Mouse (Mus musculus) neural tube, embryonic 11.5 days (tissue): ENCODE data around the gene Synpo2l. TPM values are rescaled to one million over a fixed set of nuclear protein-coding genes. Genes with fewer than 3 reads are reported as not detected.
"Not testable (repeated sequence)": the region's sequence is repeated elsewhere in the genome, so short reads cannot be mapped to it uniquely, and the experiment has no call there.

Experiments
- ATAC-seq: fragments of 200-750 bp; cut with Nextera tagmentation; 2 replicates; pipeline ENCODE4 v1.8.0; 2017; ENCODE audit warnings: moderate number of reproducible peaks, mild to moderate bottlenecking, moderate TSS enrichment, moderate library complexity; ENCODE audit not compliant: insufficient read depth, low FRiP score, low TSS enrichment
- DNase-seq: peaks from one replicate; pipeline ENCODE4 v3.0.0-alpha.2; 2015; ENCODE audit warnings: low spot score
- H3K27ac ChIP-seq: fragments of 300-500 bp; sonication (generic); 2 replicates; pipeline ENCODE4 v1.5.1; 2014; ENCODE audit warnings: low read depth, mild to moderate bottlenecking, low read length
- H3K27me3 ChIP-seq: fragments of 300-500 bp; sonication (generic); 2 replicates; pipeline ENCODE4 v1.6.1; 2014; ENCODE audit warnings: mild to moderate bottlenecking, low read length, mixed read lengths; ENCODE audit not compliant: control insufficient read depth, insufficient read depth
- H3K36me3 ChIP-seq: fragments of 300-500 bp; sonication (generic); 2 replicates; pipeline ENCODE4 v1.6.1; 2014; ENCODE audit warnings: mild to moderate bottlenecking, low read length, moderate library complexity, mixed read lengths; ENCODE audit not compliant: control insufficient read depth, insufficient read depth
- H3K4me1 ChIP-seq: fragments of 300-500 bp; sonication (generic); 2 replicates; pipeline ENCODE4 v1.6.1; 2014; ENCODE audit warnings: low read length, mixed read lengths; ENCODE audit not compliant: control insufficient read depth, insufficient read depth
- H3K4me2 ChIP-seq: fragments of 300-500 bp; sonication (generic); 2 replicates; pipeline ENCODE4 v1.6.1; 2014; ENCODE audit warnings: low read depth, mild to moderate bottlenecking, moderate library complexity
- H3K4me3 ChIP-seq: fragments of 300-500 bp; sonication (generic); 2 replicates; pipeline ENCODE4 v1.5.1; 2014; ENCODE audit warnings: low read depth, low read length
- H3K9ac ChIP-seq: fragments of 300-500 bp; sonication (generic); 2 replicates; pipeline ENCODE4 v1.6.1; 2014; ENCODE audit warnings: mild to moderate bottlenecking, low read length
- H3K9me3 ChIP-seq: fragments of 300-500 bp; sonication (generic); 2 replicates; pipeline ENCODE4 v1.6.1; 2016; ENCODE audit warnings: low read length; ENCODE audit not compliant: control insufficient read depth
- WGBS: fragments of 180-500 bp; shearing (Covaris S2); extraction: QIAGEN DNeasy Blood & Tissue Kit; methylation state at CpG from one replicate; pipeline ENCODE4 v1.1.7; 2014; 5-methylcytosine and 5-hydroxymethylcytosine counted together
- polyA plus RNA-seq: library from polyadenylated mRNA; unstranded; fragments of >200 nt; fragmentation: Nextera tagmentation; extraction: Ambion mirVana; gene quantifications from 2 replicates; pipeline ENCODE4 v1.2.1, GENCODE M21; 2014

The Synpo2l gene
- 6.2 and 7.5 TPM in 2 replicates for polyA plus RNA-seq

GRCm38 (mm10) chr14:20668154-20668810 lies at the start of gene Synpo2l:
TSS of gene Synpo2l (minus strand) at chr14:20668354.
- Histone ChIP-seq H3K4me3 (no peak within 1 kb of the TSS), H3K9me3 (no peaks in the 10 kb centered on the region), H3K9ac (no peak within 1 kb of the TSS), H3K4me2 (no peak within 1 kb of the TSS), H3K27me3 (0 out of 2 replicates have a peak, but pooled peaks cover 2% of the 10 kb centered on the region), H3K27ac (no peak within 1 kb of the TSS), H3K36me3 (no peaks in the 10 kb centered on the region), H3K4me1 (no peaks in the 10 kb centered on the region)
- no peak for DNase-seq
- ATAC-seq, result no peak
- 85% methylated on average over 8 of the region's 8 CpGs for WGBS

DNA sequence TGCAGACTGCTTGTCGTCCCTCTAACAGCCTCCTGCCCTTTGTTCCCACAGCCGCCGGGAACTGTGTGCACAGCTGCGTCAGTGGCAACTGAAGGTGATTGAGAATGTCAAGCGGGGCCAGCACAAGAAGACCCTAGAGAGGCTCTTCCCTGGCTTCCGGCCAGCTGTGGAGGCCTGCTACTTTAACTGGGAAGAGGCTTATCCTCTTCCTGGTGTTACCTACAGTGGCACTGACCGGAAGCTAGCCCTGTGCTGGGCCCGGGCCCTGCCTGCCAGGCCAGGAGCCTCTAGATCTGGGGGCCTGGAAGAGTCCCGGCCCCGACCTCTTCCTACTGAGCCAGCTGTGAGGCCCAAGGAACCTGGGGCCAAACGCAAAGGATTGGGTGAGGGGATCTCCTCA lies 45.7 kb upstream of the Synpo2l start:
- no peak overlapping the region for H3K4me2 ChIP-seq
- no peak overlapping the region for H3K4me3 ChIP-seq
- DNase-seq (no peak), ATAC-seq (no peak)
- no peaks in the 10 kb centered on the region for H3K27me3 ChIP-seq
- peaks cover 5% of the 10 kb centered on the region for H3K4me1 ChIP-seq
- no peak overlapping the region for H3K27ac ChIP-seq
- no peak overlapping the region for H3K9ac ChIP-seq
- WGBS, result 85% methylated on average over 11 of the region's 11 CpGs
- peaks cover 28% of the 10 kb centered on the region for H3K36me3 ChIP-seq
- no peaks in the 10 kb centered on the region for H3K9me3 ChIP-seq

DNA sequence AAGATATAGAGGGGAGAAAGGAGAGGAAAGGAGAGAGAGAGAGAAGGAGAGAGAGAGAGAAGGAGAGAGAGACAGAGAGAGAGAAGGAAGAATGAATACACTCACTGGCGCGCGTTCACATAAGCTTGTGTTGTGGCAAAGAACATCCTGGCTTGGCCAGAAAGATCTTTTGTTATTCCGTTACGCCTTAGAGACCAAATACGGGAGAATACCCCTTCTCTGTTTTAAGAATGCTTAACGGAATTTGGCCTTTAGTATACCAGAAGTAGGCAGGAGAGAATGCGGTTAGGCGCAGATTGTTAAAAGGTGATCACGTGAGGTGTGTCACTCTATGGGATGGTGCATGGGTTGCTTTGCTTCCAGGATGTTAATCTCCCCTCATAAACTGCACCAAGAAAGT lies 40.1 kb upstream of the Synpo2l start:
- H3K27ac ChIP-seq, result no peak overlapping the region
- no peaks in the 10 kb centered on the region for H3K9me3 ChIP-seq
- H3K27me3 ChIP-seq, result no peaks in the 10 kb centered on the region
- peaks cover 10% of the 10 kb centered on the region for H3K4me1 ChIP-seq
- peaks cover 8% of the 10 kb centered on the region for H3K36me3 ChIP-seq
- 15% methylated on average over 10 of the region's 10 CpGs for WGBS
- H3K4me2 ChIP-seq, result peak overlapping the region; percentile 44
- ATAC-seq, result no peak
- H3K4me3 ChIP-seq, result peak overlapping the region; percentile 90
- no peak for DNase-seq
- peak overlapping the region; percentile 89 for H3K9ac ChIP-seq

GRCm38 (mm10) chr14:20707201-20708190 lies 39.3 kb upstream of the Synpo2l start, which contains the start of gene Zswim8:
TSS of gene Zswim8 (plus strand) at chr14:20707552.
- no peaks in the 10 kb centered on the region for H3K9me3 ChIP-seq
- H3K9ac ChIP-seq, result peak within 1 kb of the TSS; percentile 89
- peaks cover 10% of the 10 kb centered on the region for H3K4me1 ChIP-seq
- peak within 1 kb of the TSS; percentile 44 for H3K4me2 ChIP-seq
- peaks cover 5% of the 10 kb centered on the region for H3K36me3 ChIP-seq
- under 1% methylated on average over 58 of the region's 80 CpGs for WGBS
- H3K4me3 ChIP-seq, result peak within 1 kb of the TSS; percentile 90
- H3K27me3 ChIP-seq, result no peaks in the 10 kb centered on the region
- peak within 1 kb of the TSS; percentile 68 for H3K27ac ChIP-seq
- DNase-seq, result peak; percentile 92
- peak; percentile 91 for ATAC-seq

DNA sequence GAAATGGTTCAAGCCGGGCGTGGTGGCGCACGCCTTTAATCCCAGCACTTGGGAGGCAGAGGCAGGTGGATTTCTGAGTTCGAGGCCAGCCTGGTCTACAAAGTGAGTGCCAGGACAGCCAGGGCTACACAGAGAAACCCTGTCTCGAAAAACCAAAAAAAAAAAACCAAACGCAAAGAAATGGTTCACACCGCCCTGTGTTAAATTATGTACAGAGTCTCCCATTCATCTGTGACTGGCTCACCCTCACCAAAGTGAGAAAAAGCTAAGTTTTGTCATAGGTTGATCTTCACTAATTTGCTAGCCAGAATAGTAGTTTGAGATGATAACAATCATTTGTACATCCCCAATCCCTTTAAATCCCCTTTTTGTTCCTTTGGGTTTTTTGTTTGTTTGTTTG lies 35.3 kb upstream of the Synpo2l start:
- not testable (repeated sequence) for ATAC-seq, H3K27me3 ChIP-seq, H3K36me3 ChIP-seq, H3K4me1 ChIP-seq, H3K9me3 ChIP-seq, DNase-seq
- Histone ChIP-seq H3K4me3 (peak overlapping the region; percentile 73), H3K4me2 (peak overlapping the region; percentile 52), H3K27ac (peak overlapping the region; percentile 78; the same call in 1 of the 2 replicates), H3K9ac (peak overlapping the region; percentile 83)
- 7% methylated on average over 8 of the region's 8 CpGs for WGBS

DNA sequence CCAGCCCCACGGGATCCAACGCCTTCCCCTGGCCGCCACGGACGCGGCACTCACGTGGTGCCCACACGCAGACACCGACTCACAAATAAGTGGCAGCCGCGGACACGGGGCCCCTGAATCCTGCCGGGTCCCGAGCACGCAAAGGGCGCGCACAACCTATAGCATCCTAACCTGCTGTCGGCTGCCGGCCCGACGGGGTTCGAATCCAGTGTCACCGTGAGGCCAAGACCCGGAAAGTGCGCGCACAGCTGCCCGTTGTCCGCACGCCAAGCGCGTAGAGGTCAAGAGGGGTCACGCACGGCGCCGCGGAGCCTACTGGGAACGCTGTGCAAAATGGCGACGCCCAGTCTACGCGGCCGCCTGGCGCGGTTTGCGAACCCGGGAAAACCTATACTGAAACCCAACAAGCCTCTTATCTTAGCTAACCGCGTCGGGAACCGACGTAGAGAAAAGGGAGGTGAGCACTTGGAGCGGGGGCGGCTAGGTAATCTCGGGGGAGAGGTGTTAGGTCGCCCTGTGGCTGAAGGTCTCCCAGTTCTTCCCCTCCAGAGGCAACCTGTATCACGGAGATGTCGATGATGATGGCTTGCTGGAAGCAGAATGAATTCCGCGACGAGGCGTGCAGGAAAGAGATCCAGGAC lies 34.7 kb upstream of the Synpo2l start, which contains the start of gene Chchd1:
Gene Chchd1 (plus strand): TSS at position 266 of the 641 bp plus-strand sequence.
- peak; percentile 91 for DNase-seq
- H3K9me3 ChIP-seq, result no peaks in the 10 kb centered on the region

GRCm38 (mm10) chr14:20702096-20702740 lies 34.1 kb upstream of the Synpo2l start:
- DNase-seq (no peak), ATAC-seq (peak; percentile 18)
- H3K9me3 ChIP-seq, result no peaks in the 10 kb centered on the region
- H3K36me3 ChIP-seq, result no peaks in the 10 kb centered on the region
- 16% methylated on average over 15 of the region's 15 CpGs for WGBS
- H3K27ac ChIP-seq, result peak overlapping the region; percentile 78
- peak overlapping the region; percentile 52 for H3K4me2 ChIP-seq
- H3K9ac ChIP-seq, result peak overlapping the region; percentile 83
- no peaks in the 10 kb centered on the region for H3K27me3 ChIP-seq
- peak overlapping the region; percentile 73 for H3K4me3 ChIP-seq
- no peaks in the 10 kb centered on the region; the same call in 1 of the 2 replicates for H3K4me1 ChIP-seq

More for the DNA sequence above, 34.7 kb upstream of the Synpo2l start, which contains the start of gene Chchd1:
- H3K4me1 ChIP-seq, result no peaks in the 10 kb centered on the region; the same call in 1 of the 2 replicates
- peak; percentile 53 for ATAC-seq
- H3K9ac ChIP-seq, result peak within 1 kb of the TSS; percentile 83
- H3K36me3 ChIP-seq, result no peaks in the 10 kb centered on the region
- WGBS, result under 1% methylated on average over 61 of the region's 61 CpGs
- no peaks in the 10 kb centered on the region for H3K27me3 ChIP-seq
- peak within 1 kb of the TSS; percentile 52 for H3K4me2 ChIP-seq
- peak within 1 kb of the TSS; percentile 78 for H3K27ac ChIP-seq
- peak within 1 kb of the TSS; percentile 73 for H3K4me3 ChIP-seq

DNA sequence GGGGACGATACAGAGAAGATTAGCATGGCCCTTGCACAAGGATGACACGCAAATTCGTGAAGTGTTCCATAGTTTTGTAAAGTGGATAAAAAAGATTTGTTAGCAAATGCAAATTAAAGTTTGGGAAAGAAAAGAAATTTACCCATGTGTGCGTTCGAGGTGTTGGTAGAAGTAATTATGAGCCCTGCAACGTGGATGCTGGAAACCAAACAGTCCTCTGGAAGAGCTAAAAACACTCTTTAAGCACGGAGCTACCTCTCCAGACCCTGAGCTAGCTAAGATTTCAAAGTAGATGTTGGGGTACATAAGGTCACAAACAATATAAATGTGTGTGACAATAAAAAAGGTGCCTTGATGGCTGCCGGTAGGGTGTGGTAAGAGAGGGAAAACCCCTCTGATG lies 33.4 kb upstream of the Synpo2l start:
- peaks cover 4% of the 10 kb centered on the region; the same call in 1 of the 2 replicates for H3K4me1 ChIP-seq
- no peaks in the 10 kb centered on the region for H3K36me3 ChIP-seq

More for the DNA sequence above, 33.4 kb upstream of the Synpo2l start:
- 83% methylated on average over 8 of the region's 8 CpGs for whole genome bisulfite sequencing
- Histone ChIP-seq H3K4me2 (peak overlapping the region; percentile 52), H3K27ac (no peak overlapping the region), H3K9me3 (no peaks in the 10 kb centered on the region), H3K4me3 (0 out of 2 replicates have a peak overlapping the region, but pooled peaks have one; percentile 73), H3K9ac (no peak overlapping the region), H3K27me3 (no peaks in the 10 kb centered on the region)
- DNase-seq, result no peak
- no peak for ATAC-seq
